Mouse (Mus musculus): ENCODE measurements around the gene Tnfrsf8.

DNA sequence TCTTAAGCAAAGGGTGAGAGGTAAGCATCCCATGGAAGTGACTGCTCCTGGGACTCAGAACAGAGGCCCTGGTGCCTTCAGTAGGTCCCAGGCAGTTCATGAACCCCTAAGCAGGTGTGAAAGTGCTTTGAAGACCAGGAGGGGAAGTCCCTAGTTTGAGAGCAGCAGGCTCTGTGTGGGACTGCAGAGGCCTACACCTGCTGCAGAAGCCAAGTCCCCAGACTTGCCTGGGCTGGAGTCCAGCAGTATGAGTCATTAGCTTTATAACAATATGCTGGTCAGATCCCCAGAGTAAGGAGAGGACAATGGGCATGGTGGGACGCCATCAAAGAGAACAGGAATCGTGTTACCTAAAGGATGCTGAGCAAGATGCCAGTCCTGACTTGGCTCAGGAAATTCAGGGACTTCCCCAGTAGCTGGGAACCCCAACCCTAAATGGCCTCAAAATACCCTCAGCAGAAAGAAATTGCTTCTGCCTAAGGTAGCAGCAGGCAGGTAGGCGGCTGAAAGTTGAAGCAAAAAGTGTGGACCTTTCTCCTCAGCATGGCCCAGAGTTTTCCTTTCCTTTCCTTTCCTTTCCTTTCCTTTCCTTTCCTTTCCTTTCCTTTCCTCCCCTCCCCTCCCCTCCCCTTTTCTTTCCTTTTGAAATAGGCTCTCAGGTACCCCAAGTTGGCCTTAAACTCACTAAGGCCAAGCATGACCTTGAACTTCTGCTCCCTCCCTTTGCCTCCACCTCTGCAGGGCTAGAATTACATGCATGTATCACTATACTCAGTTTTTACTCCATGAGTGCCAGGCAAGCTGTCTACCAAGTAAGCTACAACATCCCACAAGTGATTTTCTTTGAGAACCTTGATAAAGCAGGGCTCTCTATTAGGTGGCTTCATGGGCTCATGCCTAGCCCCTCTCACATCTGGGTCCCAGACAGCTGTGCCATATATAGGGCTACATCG lies 4.6 kb upstream of the Tnfrsf8 start:
- no peak for TF ChIP-seq ZC3H11A (IDR thresholded peaks at IDR 0.05; ENCODE audit: borderline replicate concordance, low read depth, low read length)
- TF ChIP-seq HCFC1 (IDR thresholded peaks at IDR 0.05; ENCODE audit: borderline replicate concordance, insufficient read depth, low read length) = no peak
- TF ChIP-seq MAFK (IDR thresholded peaks at IDR 0.05; ENCODE audit: insufficient read depth, low read depth, low read length) = no peak
- TF ChIP-seq CHD2 (IDR thresholded peaks at IDR 0.05; ENCODE audit: low read depth, low read length) = no peak
